Mouse (Mus musculus) midbrain, embryonic 10.5 days (tissue): ENCODE results near the gene Efna5. TPM values are rescaled to one million over a fixed set of nuclear protein-coding genes. Genes with fewer than 3 reads are reported as not detected.

Experiments
- DNase-seq: peaks from one replicate; pipeline ENCODE4 v3.0.0-alpha.2; 2017; ENCODE audit warnings: low spot score
- H3K27ac ChIP-seq: fragments of 300-500 bp; sonication (generic); replicated peaks from 2 replicates; pipeline ENCODE4 v1.5.1; 2016; ENCODE audit warnings: mild to moderate bottlenecking
- H3K27me3 ChIP-seq: fragments of 300-500 bp; sonication (generic); 2 replicates; pipeline ENCODE4 v1.6.1; 2016; ENCODE audit warnings: low read depth, mild to moderate bottlenecking; ENCODE audit not compliant: poor library complexity, severe bottlenecking
- H3K36me3 ChIP-seq: fragments of 300-500 bp; sonication (generic); 2 replicates; pipeline ENCODE4 v1.6.1; 2016; ENCODE audit warnings: mild to moderate bottlenecking, moderate library complexity
- H3K4me1 ChIP-seq: fragments of 300-500 bp; sonication (generic); 2 replicates; pipeline ENCODE4 v1.6.1; 2016
- H3K4me3 ChIP-seq: fragments of 300-500 bp; sonication (generic); 2 replicates; pipeline ENCODE4 v1.5.1; 2016; ENCODE audit warnings: mild to moderate bottlenecking, moderate library complexity
- H3K9me3 ChIP-seq: fragments of 300-500 bp; sonication (generic); replicated peaks from 2 replicates; pipeline ENCODE4 v1.6.1; 2016; ENCODE audit warnings: mild to moderate bottlenecking
- WGBS: fragments of 180-500 bp; shearing (Covaris S2); methylation state at CpG from one replicate; pipeline ENCODE4 v1.1.7; 2016; 5-methylcytosine and 5-hydroxymethylcytosine counted together
- polyA plus RNA-seq: library from polyadenylated mRNA; unstranded; fragments of >200 nt; fragmentation: Nextera tagmentation; extraction: Ambion mirVana; gene quantifications from 2 replicates; pipeline ENCODE4 v1.2.1, GENCODE M21; 2016

Efna5 gene
- polyA plus RNA-seq, 1 experiment from 2014 or later, result 58.8 TPM

DNA sequence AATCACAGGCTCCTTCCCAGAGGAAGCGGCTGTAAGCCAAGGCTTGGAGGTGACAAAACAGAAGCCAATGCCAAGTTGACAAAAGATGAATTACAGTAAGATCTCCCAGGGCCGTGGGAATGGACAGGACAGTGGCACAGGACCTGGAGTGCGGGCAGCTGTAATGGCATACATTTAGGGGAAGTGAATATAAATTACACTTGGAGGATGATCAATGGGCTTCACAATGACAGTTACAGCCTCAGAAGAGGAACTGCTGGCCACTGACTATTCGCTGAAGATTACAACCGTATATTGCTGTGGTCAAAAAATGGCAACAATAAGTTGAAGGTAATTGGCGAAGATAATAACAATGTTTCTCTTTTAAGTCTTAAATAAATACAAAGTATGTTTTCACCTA, 67.7 kb downstream of the Efna5 start:
- no peak for DNase-seq
- Histone ChIP-seq H3K27me3 (peaks cover 16% of the 10 kb centered on the region), H3K9me3 (no peaks in the 10 kb centered on the region), H3K36me3 (no peaks in the 10 kb centered on the region), H3K4me1 (peaks cover 31% of the 10 kb centered on the region), H3K27ac (no peak overlapping the region), H3K4me3 (no peak overlapping the region)
- WGBS, result 90% methylated on average over 6 of the region's 6 CpGs

DNA sequence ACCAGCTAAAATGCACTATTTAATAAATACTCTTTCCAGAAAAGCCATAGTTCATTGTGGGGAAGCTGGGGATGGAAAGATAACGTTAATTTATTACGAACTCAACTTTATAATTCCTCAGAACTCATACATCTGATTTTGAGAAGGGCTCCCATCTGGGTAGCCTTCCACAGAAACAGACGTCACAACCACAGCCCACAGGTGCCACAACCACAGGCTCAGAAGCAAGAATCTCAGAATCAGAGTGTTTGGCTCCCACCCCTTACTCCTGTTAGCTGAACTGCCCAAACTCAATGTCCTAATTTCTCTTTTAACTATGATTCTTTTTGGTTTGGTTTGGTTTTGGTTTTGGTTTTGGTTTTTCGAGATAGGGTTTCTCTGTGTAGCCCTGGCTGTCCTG, 73.2 kb downstream of the Efna5 start:
- DNase-seq, result no peak
- Histone ChIP-seq H3K36me3 (peaks cover 10% of the 10 kb centered on the region), H3K27ac (no peak overlapping the region), H3K4me3 (no peak overlapping the region), H3K4me1 (no peaks in the 10 kb centered on the region), H3K9me3 (no peaks in the 10 kb centered on the region), H3K27me3 (no peaks in the 10 kb centered on the region)
- WGBS, result 93% methylated on average over 4 of the region's 4 CpGs

DNA sequence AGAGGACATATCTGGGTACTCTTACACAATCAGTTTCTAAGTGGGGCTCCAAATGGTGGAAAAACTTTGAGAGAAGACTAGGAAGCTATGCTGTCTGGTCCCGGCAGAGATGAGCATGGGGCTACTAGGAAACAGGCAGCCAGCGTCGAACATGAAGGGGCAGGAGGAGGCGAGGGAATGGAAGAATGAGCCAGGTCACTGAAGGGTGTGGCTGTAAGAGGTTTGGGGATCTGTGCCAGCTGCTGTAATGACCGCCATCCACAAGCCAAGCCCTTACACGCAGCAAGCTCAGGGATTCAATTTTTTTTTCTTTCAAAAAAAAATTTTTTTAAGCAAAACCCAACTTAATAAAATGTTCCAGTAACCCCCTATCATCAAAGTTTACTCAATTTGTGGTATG, 74.5 kb downstream of the Efna5 start:
- H3K27ac ChIP-seq, result no peak overlapping the region
- 92% methylated on average over 6 of the region's 6 CpGs for WGBS
- no peaks in the 10 kb centered on the region for H3K4me1 ChIP-seq
- DNase-seq, result no peak
- no peaks in the 10 kb centered on the region for H3K27me3 ChIP-seq
- H3K4me3 ChIP-seq, result no peak overlapping the region
- H3K9me3 ChIP-seq, result no peaks in the 10 kb centered on the region
- peaks cover 10% of the 10 kb centered on the region for H3K36me3 ChIP-seq

GRCm38 (mm10) chr17:62802748-62803147, 78.4 kb downstream of the Efna5 start:
- H3K4me3 ChIP-seq, result no peak overlapping the region
- H3K9me3 ChIP-seq, result no peaks in the 10 kb centered on the region
- H3K4me1 ChIP-seq, result peaks cover 14% of the 10 kb centered on the region
- 89% methylated on average over 6 of the region's 6 CpGs for WGBS
- no peak overlapping the region for H3K27ac ChIP-seq
- H3K27me3 ChIP-seq, result no peaks in the 10 kb centered on the region; the same call in 1 of the 2 replicates
- H3K36me3 ChIP-seq, result peaks cover 10% of the 10 kb centered on the region
- DNase-seq, result no peak

GRCm38 (mm10) chr17:62797272-62797671, 83.8 kb downstream of the Efna5 start:
- Histone ChIP-seq H3K27me3 (peaks cover 43% of the 10 kb centered on the region), H3K36me3 (no peaks in the 10 kb centered on the region), H3K27ac (no peak overlapping the region), H3K4me3 (no peak overlapping the region), H3K9me3 (no peaks in the 10 kb centered on the region), H3K4me1 (peaks cover 41% of the 10 kb centered on the region)
- DNase-seq, result no peak
- WGBS, result 96% methylated on average over 3 of the region's 3 CpGs

DNA sequence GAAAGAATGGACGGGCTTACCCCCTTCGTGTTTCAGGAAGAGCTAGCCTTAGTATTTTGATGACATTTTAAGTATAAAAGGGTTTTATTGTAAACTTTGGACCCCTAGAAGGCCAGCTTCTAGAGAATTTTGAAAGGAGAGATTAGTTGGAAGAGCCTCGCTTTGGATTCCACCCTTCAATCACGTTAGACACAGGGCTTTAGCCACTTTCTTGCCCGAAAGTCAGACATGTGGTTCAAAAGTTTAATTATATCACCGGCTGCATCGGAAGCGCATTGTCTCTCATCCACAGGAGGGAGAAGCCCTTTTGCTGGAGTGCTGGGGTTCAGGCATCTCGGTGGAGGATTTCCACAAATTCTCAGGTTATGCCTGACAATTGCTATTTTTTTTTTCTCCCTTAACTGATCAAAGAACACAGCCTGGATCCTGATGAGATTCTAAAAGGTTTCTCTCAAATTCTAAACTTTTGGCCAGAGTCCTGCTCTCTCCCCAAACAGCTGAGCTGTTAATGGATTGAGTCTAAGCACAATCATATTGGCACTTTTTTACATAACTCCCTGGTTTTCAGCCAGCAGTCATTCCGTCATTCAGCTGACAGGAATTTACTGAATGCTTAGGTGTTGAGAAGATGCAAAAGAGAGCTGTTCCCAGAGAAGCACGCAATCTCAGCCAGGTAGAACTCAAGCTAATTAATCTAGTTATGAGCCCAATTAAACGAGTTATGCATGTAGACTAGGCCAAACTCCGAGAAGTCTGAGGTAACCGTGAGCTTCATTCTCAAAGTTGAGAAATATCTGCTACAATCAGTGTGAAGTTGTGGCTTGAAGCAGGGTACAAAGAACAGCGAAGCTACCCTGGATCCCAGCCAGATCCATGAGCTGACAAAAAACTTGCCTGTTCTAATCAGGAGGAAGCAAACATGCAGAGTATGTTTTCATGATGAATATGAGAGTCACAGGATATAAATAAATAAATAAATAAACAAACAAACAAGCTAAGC, 91.5 kb downstream of the Efna5 start:
- no peak overlapping the region for H3K27ac ChIP-seq
- no peaks in the 10 kb centered on the region for H3K9me3 ChIP-seq
- DNase-seq, result no peak
- peaks cover 86% of the 10 kb centered on the region for H3K27me3 ChIP-seq
- H3K4me1 ChIP-seq, result peaks cover 93% of the 10 kb centered on the region
- 20% methylated on average over 15 of the region's 15 CpGs for WGBS
- H3K4me3 ChIP-seq, result peak overlapping the region; percentile 31; the same call in 1 of the 2 replicates
- no peaks in the 10 kb centered on the region for H3K36me3 ChIP-seq

- Histone ChIP-seq H3K9me3 (no peaks in the 10 kb centered on the region), H3K4me1 (peaks cover 96% of the 10 kb centered on the region), H3K27ac (no peak overlapping the region), H3K27me3 (peaks cover 82% of the 10 kb centered on the region), H3K36me3 (no peaks in the 10 kb centered on the region), H3K4me3 (peak overlapping the region; percentile 31; the same call in 1 of the 2 replicates)
- WGBS, result 22% methylated on average over 6 of the region's 6 CpGs
- DNase-seq, result no peak
Observed at GRCm38 (mm10) chr17:62788783-62789182, 92.3 kb downstream of the Efna5 start.

DNA sequence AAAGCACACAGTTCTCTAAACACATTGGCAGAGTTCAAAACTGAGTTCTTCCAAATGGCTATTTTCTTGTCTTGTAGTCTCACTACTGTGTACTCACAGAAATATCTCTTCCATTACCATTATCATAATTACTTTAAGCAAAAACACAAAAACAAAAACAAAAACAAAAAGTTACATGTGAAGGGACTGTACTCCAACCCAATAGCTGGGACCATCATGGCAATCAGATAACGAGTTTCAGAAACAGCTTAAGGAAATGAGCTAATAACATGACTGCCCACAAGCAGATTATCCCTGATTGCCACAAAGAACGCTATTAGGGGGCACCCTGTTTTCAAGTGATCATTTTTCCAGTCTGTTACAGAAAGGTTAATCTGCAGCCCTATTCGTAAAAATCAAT, 93.3 kb downstream of the Efna5 start:
- no peaks in the 10 kb centered on the region for H3K9me3 ChIP-seq
- peaks cover 82% of the 10 kb centered on the region for H3K27me3 ChIP-seq
- H3K4me3 ChIP-seq, result no peak overlapping the region
- H3K36me3 ChIP-seq, result no peaks in the 10 kb centered on the region
- peaks cover 96% of the 10 kb centered on the region for H3K4me1 ChIP-seq
- H3K27ac ChIP-seq, result no peak overlapping the region
- WGBS, result 26% methylated on average over 3 of the region's 3 CpGs
- DNase-seq, result no peak

DNA sequence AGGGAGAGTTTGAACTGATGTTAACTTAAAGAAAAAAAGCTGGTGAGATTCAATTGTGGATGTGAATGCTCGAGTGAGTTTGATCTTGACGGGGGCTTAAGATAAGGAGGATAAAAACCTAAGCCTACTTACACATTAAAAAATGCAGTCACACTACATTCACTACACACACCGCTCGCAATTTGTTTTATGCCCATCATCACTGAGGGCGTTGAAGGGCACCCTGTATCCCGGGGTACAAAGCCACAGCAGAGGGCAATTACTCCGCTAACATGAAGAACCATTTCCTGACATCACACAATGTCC, 94.6 kb downstream of the Efna5 start:
- peaks cover 91% of the 10 kb centered on the region for H3K4me1 ChIP-seq

DNA sequence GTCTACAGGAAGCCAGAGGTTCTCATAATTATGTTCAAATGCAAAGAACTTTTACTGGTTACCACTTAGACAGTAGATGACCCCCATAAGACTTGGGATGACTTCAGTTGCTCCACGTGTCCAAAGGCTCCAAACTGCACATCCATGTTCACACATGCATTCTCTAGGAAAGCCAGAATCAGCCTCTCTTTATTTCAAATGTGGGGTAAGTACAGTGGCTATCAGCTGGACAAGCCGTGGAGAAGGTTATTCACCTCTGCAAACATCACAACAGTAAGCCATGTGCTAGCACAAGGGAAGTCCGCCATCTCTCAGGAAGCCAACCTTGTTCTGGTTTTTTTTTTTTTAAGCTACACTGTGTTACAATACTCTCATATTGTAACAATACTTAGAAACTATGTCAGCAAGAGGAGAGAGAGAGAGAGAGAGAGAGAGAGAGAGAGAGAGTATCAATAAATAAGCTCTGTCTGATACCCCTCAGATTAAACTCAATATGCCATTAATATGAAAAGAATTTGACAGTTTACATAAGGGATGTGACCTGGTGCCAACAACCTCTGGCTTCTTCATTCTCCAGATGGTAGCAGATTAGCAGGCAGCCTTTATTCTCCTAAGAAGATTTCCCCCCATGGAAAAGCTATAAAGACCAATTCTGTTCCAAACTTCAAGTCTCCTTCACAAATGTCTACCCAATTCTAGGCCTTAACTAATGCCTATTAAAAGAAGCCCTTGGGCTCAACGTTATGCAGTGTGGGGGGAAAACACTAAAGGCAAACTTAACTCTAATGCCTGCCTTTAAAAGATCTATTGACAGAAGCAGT, 95.1 kb downstream of the Efna5 start:
- H3K4me3 ChIP-seq, result no peak overlapping the region
- H3K9me3 ChIP-seq, result no peaks in the 10 kb centered on the region
- 35% methylated on average over 4 of the region's 4 CpGs for WGBS
- DNase-seq, result no peak
- H3K4me1 ChIP-seq, result peaks cover 88% of the 10 kb centered on the region
- no peaks in the 10 kb centered on the region for H3K36me3 ChIP-seq
- H3K27ac ChIP-seq, result no peak overlapping the region
- peaks cover 78% of the 10 kb centered on the region for H3K27me3 ChIP-seq

More for the DNA sequence above, 94.6 kb downstream of the Efna5 start:
- WGBS, result 17% methylated on average over 7 of the region's 7 CpGs
- DNase-seq, result no peak
- Histone ChIP-seq H3K27ac (no peak overlapping the region), H3K36me3 (no peaks in the 10 kb centered on the region), H3K4me3 (0 out of 2 replicates have a peak overlapping the region, but pooled peaks have one; percentile 4), H3K9me3 (no peaks in the 10 kb centered on the region), H3K27me3 (peaks cover 80% of the 10 kb centered on the region)

DNA sequence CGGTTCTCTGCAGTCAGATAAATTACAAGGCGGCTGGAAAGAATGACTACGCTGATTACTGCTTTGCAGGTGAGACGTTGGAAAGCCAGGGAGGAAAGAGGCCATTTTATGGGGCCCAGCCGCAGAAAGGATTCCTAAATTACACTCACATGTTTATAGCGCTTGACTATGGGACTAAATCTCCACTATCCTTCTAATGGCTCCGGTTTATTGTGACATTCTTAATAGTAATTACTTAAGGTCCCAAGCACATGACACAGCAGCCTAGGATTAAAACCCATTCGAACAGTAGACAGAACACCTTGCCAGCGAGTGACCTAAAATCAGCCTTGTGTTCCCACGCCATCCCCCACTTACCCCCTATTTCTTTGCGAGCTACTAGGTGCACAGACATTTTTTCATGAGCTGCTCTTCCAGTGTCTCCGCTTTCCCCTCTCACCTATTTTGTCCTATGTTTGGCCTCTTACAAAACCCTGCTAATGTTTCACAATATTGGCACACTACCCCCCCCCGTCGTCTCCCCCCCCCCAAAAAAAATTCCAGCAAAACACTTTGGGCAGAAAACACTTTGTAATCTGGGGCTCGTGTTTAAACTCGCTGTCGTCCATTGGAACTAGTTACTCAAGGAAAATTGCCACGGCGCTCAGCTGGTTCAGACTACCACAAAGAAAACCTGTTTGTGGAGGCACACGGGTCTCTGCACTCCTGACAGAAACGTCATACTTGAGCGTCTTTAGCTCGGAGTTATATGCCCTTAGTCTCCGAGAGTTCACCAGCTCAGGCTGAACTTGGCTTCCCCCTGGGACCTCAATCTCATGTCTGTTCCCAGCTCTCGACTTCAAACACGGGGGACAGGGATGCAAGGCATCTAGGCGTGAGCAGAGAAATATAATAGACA, 96.6 kb downstream of the Efna5 start:
- Histone ChIP-seq H3K27me3 (peaks cover 79% of the 10 kb centered on the region), H3K9me3 (no peaks in the 10 kb centered on the region), H3K27ac (no peak overlapping the region; the same call in 1 of the 2 replicates), H3K4me3 (peak overlapping the region; percentile 43), H3K4me1 (peaks cover 89% of the 10 kb centered on the region), H3K36me3 (no peaks in the 10 kb centered on the region)
- 24% methylated on average over 27 of the region's 27 CpGs for WGBS
- no peak for DNase-seq
